Mouse (Mus musculus): ENCODE measurements around the gene En1.

DNA sequence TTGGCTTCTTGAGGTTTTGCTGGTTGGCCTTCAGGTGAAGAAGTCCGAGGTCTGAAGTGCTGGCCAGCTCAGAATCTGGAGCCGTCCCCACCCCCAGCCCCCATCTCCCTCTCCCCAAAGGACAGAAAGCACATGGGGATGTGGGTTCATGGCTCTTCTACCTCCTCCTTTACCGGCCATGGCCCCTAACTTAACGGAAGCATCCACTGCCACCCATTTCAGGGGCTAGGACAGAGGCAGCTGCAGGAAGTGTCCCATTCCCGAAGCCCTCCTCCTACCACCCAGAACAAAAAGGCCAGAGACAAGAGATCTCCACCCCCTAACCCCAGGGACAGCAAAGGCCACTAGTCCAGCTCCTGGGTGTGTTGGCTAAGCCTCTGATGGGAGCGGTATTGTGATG is 7.4 kb downstream of the En1 start:
- TF ChIP-seq MAX (IDR thresholded peaks at IDR 0.05; ENCODE audit: low read length) (no peak), MAFK (IDR thresholded peaks at IDR 0.05; ENCODE audit: borderline replicate concordance, low read depth, low read length) (no peak), SIN3A (IDR thresholded peaks at IDR 0.05; ENCODE audit: low read length) (no peak), TCF12 (IDR thresholded peaks at IDR 0.05; ENCODE audit: low read depth, low read length) (no peak), RCOR1 (IDR thresholded peaks at IDR 0.05; ENCODE audit: low read depth, low read length) (no peak), CTCF (IDR thresholded peaks at IDR 0.05 in 2 of 3, conservative IDR thresholded peaks at IDR 0.05 in 1 of 3; ENCODE audit: control insufficient read depth in 1 of 3, insufficient read depth in 1 of 3, low read depth in 2 of 3, low read length in 3 of 3, poor library complexity in 1 of 3, severe bottlenecking in 1 of 3) (no peak), GATA1 (IDR thresholded peaks at IDR 0.05; ENCODE audit: low read depth, low read length) (no peak), MYB (IDR thresholded peaks at IDR 0.05; ENCODE audit: low read depth, low read length) (no peak), TBP (IDR thresholded peaks at IDR 0.05; ENCODE audit: low read depth, low read length) (no peak), NELFE (IDR thresholded peaks at IDR 0.05; ENCODE audit: low read depth, low read length) (no peak)
